ENCODE assay signal across 7 mouse cellular contexts in the genomic region with DNA sequence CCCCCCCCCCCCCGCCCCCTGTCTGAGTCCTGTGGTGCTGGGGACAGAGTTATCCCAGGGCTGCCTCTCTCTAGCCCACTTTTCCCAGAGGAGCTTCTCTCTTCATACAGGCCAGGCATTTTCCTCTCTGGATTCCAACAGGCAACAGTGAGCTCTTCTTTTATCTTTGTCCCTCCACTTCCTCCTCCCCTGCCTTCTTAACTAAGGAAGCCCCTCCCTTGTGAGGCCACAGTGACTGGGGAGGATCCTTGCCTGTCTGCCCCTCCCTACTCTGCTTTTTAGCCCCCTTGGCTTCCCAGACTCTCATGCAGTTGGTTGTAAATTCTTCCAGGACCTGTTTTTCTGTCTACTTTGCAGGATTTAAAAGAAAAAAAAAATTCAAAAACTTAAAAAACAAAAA. TPM values are rescaled to one million over a fixed set of nuclear protein-coding genes. Genes with fewer than 3 reads are reported as not detected.
"Had no signal": no experiment of that assay in that cellular context is flagged by ENCODE, and none has a peak within 500 bp of the region (broad histone marks: within the 10 kb centered on the region; RNA-seq: fewer than 3 reads in every experiment).

No protein-coding gene starts in this region.

RNA-seq across cellular contexts. Expression of a gene that starts 18.5 kb away (rescaled TPM):
- total RNA-seq: hematopoietic stem cell, adult 5-6 weeks; hindbrain, postnatal 0 days; layer of hippocampus, adult 2 months; layer of hippocampus, postnatal 10 days; layer of hippocampus, postnatal 14 days; layer of hippocampus, postnatal 25 days; layer of hippocampus, postnatal 36 days had no signal
